Mouse (Mus musculus): ENCODE results near the gene Itga6. TPM values are rescaled to one million over a fixed set of nuclear protein-coding genes. Genes with fewer than 3 reads are reported as not detected.

The Itga6 gene
- polyA plus RNA-seq, 1 experiment from 2014 or later: 82.4 TPM

GRCm38 (mm10) chr2:71779266-71779888 is 34.0 kb downstream of the Itga6 start:
- TF ChIP-seq CTCF (IDR thresholded peaks at IDR 0.05; ENCODE audit: low read depth): no peak
- DNase-seq (ENCODE audit: low spot score): peak; percentile 56
- WGBS: 53% methylated on average over 5 of the region's 5 CpGs

GRCm38 (mm10) chr2:71780016-71780415 is 34.6 kb downstream of the Itga6 start:
- ATAC-seq (replicated peaks; ENCODE audit: low FRiP score, low read depth): no peak
- H3K4me1 ChIP-seq (replicated peaks; ENCODE audit: insufficient read depth, low read length): no peaks in the 10 kb centered on the region
- H3K27ac ChIP-seq: no peak overlapping the region
- H3K4me3 ChIP-seq (replicated peaks; ENCODE audit: low read depth, low read length): no peak overlapping the region
- no peak for TF ChIP-seq CTCF (IDR thresholded peaks at IDR 0.05; ENCODE audit: low read depth)
- no peaks in the 10 kb centered on the region for H3K27me3 ChIP-seq (ENCODE audit: insufficient read depth, low read length)
- no peak for DNase-seq (ENCODE audit: low spot score)
- no peaks in the 10 kb centered on the region for H3K9me3 ChIP-seq (replicated peaks; ENCODE audit: low read length)
- no peak overlapping the region for H3K4me2 ChIP-seq (ENCODE audit: low read length)
- H3K36me3 ChIP-seq (ENCODE audit: insufficient read depth, low read length): no peaks in the 10 kb centered on the region
- WGBS: 64% methylated on average over 6 of the region's 6 CpGs
- no peak overlapping the region for H3K9ac ChIP-seq (ENCODE audit: low read depth, low read length)

More at GRCm38 (mm10) chr2:71779266-71779888, 34.0 kb downstream of the Itga6 start:
- no peak; the same call in 1 of the 2 replicates for ATAC-seq (replicated peaks; ENCODE audit: low FRiP score, low read depth)
- no peaks in the 10 kb centered on the region for H3K36me3 ChIP-seq (ENCODE audit: insufficient read depth, low read length)
- no peak overlapping the region for H3K4me2 ChIP-seq (ENCODE audit: low read length)
- no peak overlapping the region for H3K4me3 ChIP-seq (replicated peaks; ENCODE audit: low read depth, low read length)
- peak overlapping the region; percentile 56; the same call in 1 of the 2 replicates for H3K27ac ChIP-seq
- H3K9me3 ChIP-seq (replicated peaks; ENCODE audit: low read length): no peaks in the 10 kb centered on the region
- H3K4me1 ChIP-seq (replicated peaks; ENCODE audit: insufficient read depth, low read length): no peaks in the 10 kb centered on the region
- H3K27me3 ChIP-seq (ENCODE audit: insufficient read depth, low read length): no peaks in the 10 kb centered on the region
- no peak overlapping the region for H3K9ac ChIP-seq (ENCODE audit: low read depth, low read length)

- no peak for TF ChIP-seq CTCF (IDR thresholded peaks at IDR 0.05; ENCODE audit: low read depth)
- DNase-seq (ENCODE audit: low spot score): no peak
Measured at GRCm38 (mm10) chr2:71785260-71785659, 39.8 kb downstream of the Itga6 start.

GRCm38 (mm10) chr2:71786060-71786459 is 40.6 kb downstream of the Itga6 start:
- Histone ChIP-seq H3K9me3 (replicated peaks; ENCODE audit: low read length) (no peaks in the 10 kb centered on the region), H3K4me3 (replicated peaks; ENCODE audit: low read depth, low read length) (peak overlapping the region; percentile 79; the same call in 1 of the 2 replicates), H3K9ac (ENCODE audit: low read depth, low read length) (no peak overlapping the region), H3K4me2 (ENCODE audit: low read length) (peak overlapping the region; percentile 92; the same call in 1 of the 2 replicates), H3K36me3 (ENCODE audit: insufficient read depth, low read length) (no peaks in the 10 kb centered on the region), H3K27ac (no peak overlapping the region), H3K27me3 (ENCODE audit: insufficient read depth, low read length) (no peaks in the 10 kb centered on the region), H3K4me1 (replicated peaks; ENCODE audit: insufficient read depth, low read length) (peaks cover 3% of the 10 kb centered on the region; the same call in 1 of the 2 replicates)
- DNase-seq (ENCODE audit: low spot score) (no peak), ATAC-seq (replicated peaks; ENCODE audit: low FRiP score, low read depth) (no peak)
- no peak for TF ChIP-seq CTCF (IDR thresholded peaks at IDR 0.05; ENCODE audit: low read depth)
- 39% methylated on average over 5 of the region's 5 CpGs for WGBS

More at GRCm38 (mm10) chr2:71785260-71785659, 39.8 kb downstream of the Itga6 start:
- Histone ChIP-seq H3K4me3 (replicated peaks; ENCODE audit: low read depth, low read length) (no peak overlapping the region), H3K36me3 (ENCODE audit: insufficient read depth, low read length) (no peaks in the 10 kb centered on the region), H3K27ac (no peak overlapping the region), H3K9ac (ENCODE audit: low read depth, low read length) (no peak overlapping the region), H3K9me3 (replicated peaks; ENCODE audit: low read length) (no peaks in the 10 kb centered on the region), H3K4me1 (replicated peaks; ENCODE audit: insufficient read depth, low read length) (0 out of 2 replicates have a peak, but pooled peaks cover 3% of the 10 kb centered on the region), H3K27me3 (ENCODE audit: insufficient read depth, low read length) (no peaks in the 10 kb centered on the region), H3K4me2 (ENCODE audit: low read length) (no peak overlapping the region)
- 62% methylated on average over 3 of the region's 3 CpGs for WGBS
- no peak for ATAC-seq (replicated peaks; ENCODE audit: low FRiP score, low read depth)

- under 1% methylated on average over 56 of the region's 61 CpGs for whole genome bisulfite sequencing
- peak overlapping the region; percentile 79 for H3K4me3 ChIP-seq (replicated peaks; ENCODE audit: low read depth, low read length)
Measured at GRCm38 (mm10) chr2:71786591-71787155, 41.3 kb downstream of the Itga6 start.

GRCm38 (mm10) chr2:71787156-71787590 is 41.8 kb downstream of the Itga6 start:
- no peak for TF ChIP-seq CTCF (IDR thresholded peaks at IDR 0.05; ENCODE audit: low read depth)
- under 1% methylated on average over 36 of the region's 40 CpGs for WGBS
- ATAC-seq (replicated peaks; ENCODE audit: low FRiP score, low read depth) (peak; percentile 75), DNase-seq (ENCODE audit: low spot score) (no peak)
- peak overlapping the region; percentile 78 for H3K9ac ChIP-seq (ENCODE audit: low read depth, low read length)
- no peaks in the 10 kb centered on the region for H3K36me3 ChIP-seq (ENCODE audit: insufficient read depth, low read length)
- H3K4me2 ChIP-seq (ENCODE audit: low read length): peak overlapping the region; percentile 92
- no peaks in the 10 kb centered on the region for H3K27me3 ChIP-seq (ENCODE audit: insufficient read depth, low read length)
- no peaks in the 10 kb centered on the region for H3K9me3 ChIP-seq (replicated peaks; ENCODE audit: low read length)
- peaks cover 3% of the 10 kb centered on the region; the same call in 1 of the 2 replicates for H3K4me1 ChIP-seq (replicated peaks; ENCODE audit: insufficient read depth, low read length)
- peak overlapping the region; percentile 79 for H3K4me3 ChIP-seq (replicated peaks; ENCODE audit: low read depth, low read length)
- peak overlapping the region; percentile 83 for H3K27ac ChIP-seq

More at GRCm38 (mm10) chr2:71786591-71787155, 41.3 kb downstream of the Itga6 start:
- H3K36me3 ChIP-seq (ENCODE audit: insufficient read depth, low read length): no peaks in the 10 kb centered on the region
- H3K9me3 ChIP-seq (replicated peaks; ENCODE audit: low read length): no peaks in the 10 kb centered on the region
- DNase-seq (ENCODE audit: low spot score) (peak; percentile 72), ATAC-seq (replicated peaks; ENCODE audit: low FRiP score, low read depth) (peak; percentile 92)
- H3K27me3 ChIP-seq (ENCODE audit: insufficient read depth, low read length): no peaks in the 10 kb centered on the region
- H3K4me2 ChIP-seq (ENCODE audit: low read length): peak overlapping the region; percentile 92
- H3K4me1 ChIP-seq (replicated peaks; ENCODE audit: insufficient read depth, low read length): peaks cover 3% of the 10 kb centered on the region; the same call in 1 of the 2 replicates
- peak overlapping the region; percentile 78 for H3K9ac ChIP-seq (ENCODE audit: low read depth, low read length)
- no peak for TF ChIP-seq CTCF (IDR thresholded peaks at IDR 0.05; ENCODE audit: low read depth)
- H3K27ac ChIP-seq: peak overlapping the region; percentile 83
